In the genomic region with DNA sequence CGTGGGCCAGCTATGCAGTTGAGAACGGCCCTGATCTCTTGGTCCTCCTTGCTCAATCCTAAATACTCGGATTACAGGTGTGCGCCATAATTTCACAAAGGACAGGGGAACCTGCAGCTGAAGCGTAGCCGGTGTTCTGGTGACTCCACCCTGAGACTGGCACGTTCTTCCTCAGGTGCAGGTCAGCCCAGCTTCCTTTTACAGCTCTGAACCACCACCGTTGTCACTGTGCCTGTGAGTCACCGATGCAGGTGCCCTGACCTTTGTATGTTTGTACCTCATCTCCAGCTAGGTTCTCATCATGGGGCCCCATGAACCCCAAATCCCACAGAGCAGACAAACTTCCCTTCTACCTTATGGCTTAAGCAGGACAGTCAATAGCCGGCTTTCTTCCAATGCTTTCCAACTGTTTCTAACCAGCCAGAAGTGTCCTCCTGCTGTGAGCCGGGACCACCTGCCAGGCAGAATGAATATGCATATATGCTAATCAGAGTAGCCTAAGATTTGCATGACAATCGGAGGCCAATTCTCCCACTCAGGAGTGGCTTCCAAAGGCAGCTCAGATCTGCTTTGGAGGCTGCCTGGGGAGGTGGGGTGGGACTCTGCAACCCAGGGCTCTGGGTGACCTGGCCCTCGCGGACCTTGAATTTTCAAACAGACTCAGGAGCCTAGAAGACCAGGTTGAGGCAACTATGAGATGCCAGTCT, we compare ENCODE assay signal across 12 mouse cellular contexts. TPM values are rescaled to one million over a fixed set of nuclear protein-coding genes. Genes with fewer than 3 reads are reported as not detected.
DNase-seq lines count a peak whose midpoint lies in the region; ATAC-seq and TF ChIP-seq lines count a peak whose summit lies in the region.
"Had no signal": no experiment of that assay in that cellular context is flagged by ENCODE, and none has a peak within 500 bp of the region (broad histone marks: within the 10 kb centered on the region; RNA-seq: fewer than 3 reads in every experiment).

No protein-coding gene starts in this region.

- H3K27me3 ChIP-seq in E14TG2a.4 (ENCODE audit: insufficient read depth, low read length) = peaks cover 74% of the 10 kb centered on the region
- no peaks in the 10 kb centered on the region for H3K27me3 ChIP-seq in hindbrain, embryonic 14.5 days (ENCODE audit: control insufficient read depth, insufficient read depth, low read length)
- no peaks in the 10 kb centered on the region for H3K27me3 ChIP-seq in midbrain, embryonic 11.5 days (ENCODE audit: control insufficient read depth, insufficient read depth, low read length)
- H3K27me3 ChIP-seq in embryonic facial prominence, embryonic 10.5 days (replicated peaks; ENCODE audit: low read depth, poor library complexity, severe bottlenecking) = peaks cover 35% of the 10 kb centered on the region

- H3K27ac ChIP-seq in hindbrain, embryonic 14.5 days = 0 out of 2 replicates have a peak overlapping the region, but pooled peaks have one; percentile 46
- H3K27ac ChIP-seq in midbrain, embryonic 11.5 days (ENCODE audit: low read depth, low read length) = no peak overlapping the region
- H3K27ac ChIP-seq in embryonic facial prominence, embryonic 10.5 days (replicated peaks) = no peak overlapping the region
- H3K27ac ChIP-seq: limb, embryonic 12.5 days had no signal

- WGBS in hindbrain, embryonic 14.5 days = 26% methylated on average over 14 of the region's 14 CpGs
- 26% methylated on average over 14 of the region's 14 CpGs for WGBS in midbrain, embryonic 11.5 days
- WGBS in embryonic facial prominence, embryonic 10.5 days = 24% methylated on average over 14 of the region's 14 CpGs

- 0 out of 2 replicates have a peak overlapping the region, but pooled peaks have one; percentile 6 for H3K4me2 ChIP-seq in hindbrain, embryonic 14.5 days (replicated peaks)
- no peak overlapping the region for H3K4me2 ChIP-seq in midbrain, embryonic 11.5 days
- H3K4me2 ChIP-seq: limb, embryonic 12.5 days had no signal

- H3K9ac ChIP-seq in hindbrain, embryonic 14.5 days = no peak overlapping the region
- no peak overlapping the region for H3K9ac ChIP-seq in midbrain, embryonic 11.5 days (ENCODE audit: low read length)
- H3K9ac ChIP-seq: limb, embryonic 12.5 days had no signal

- TF ChIP-seq CTCF in E14TG2a.4 (conservative IDR thresholded peaks at IDR 0.05; ENCODE audit: low read length) = no peak

- peak; percentile 53; the same call in 1 of the 2 replicates for ATAC-seq in hindbrain, embryonic 14.5 days (ENCODE audit: low FRiP score)
- peak; percentile 66 for ATAC-seq in midbrain, embryonic 11.5 days (ENCODE audit: low FRiP score)

- peak overlapping the region; percentile 13; the same call in 1 of the 2 replicates for H3K4me3 ChIP-seq in E14TG2a.4 (replicated peaks; ENCODE audit: low read length)
- H3K4me3 ChIP-seq in hindbrain, embryonic 14.5 days (replicated peaks; ENCODE audit: low read length) = no peak overlapping the region
- no peak overlapping the region for H3K4me3 ChIP-seq in midbrain, embryonic 11.5 days (ENCODE audit: low read depth, low read length)
- no peak overlapping the region for H3K4me3 ChIP-seq in embryonic facial prominence, embryonic 10.5 days
- H3K4me3 ChIP-seq: erythroblast, embryonic 14.5 days; limb, embryonic 12.5 days had no signal

- H3K9me3 ChIP-seq in E14TG2a.4 (ENCODE audit: low read length) = peaks cover 11% of the 10 kb centered on the region
- no peaks in the 10 kb centered on the region for H3K9me3 ChIP-seq in hindbrain, embryonic 14.5 days (ENCODE audit: control insufficient read depth, low read length)
- no peaks in the 10 kb centered on the region; the same call in 1 of the 2 replicates for H3K9me3 ChIP-seq in midbrain, embryonic 11.5 days (ENCODE audit: control insufficient read depth, low read length)
- peaks cover 12% of the 10 kb centered on the region; the same call in 1 of the 2 replicates for H3K9me3 ChIP-seq in embryonic facial prominence, embryonic 10.5 days

- DNase-seq in ZHBTc4 (ENCODE audit: low read depth, low spot score) (peak; percentile 97), liver (no peak)
- peak; percentile 66 for DNase-seq in hindbrain, embryonic 14.5 days (ENCODE audit: low spot score)
- peak; percentile 91 for DNase-seq in midbrain, embryonic 11.5 days (ENCODE audit: low spot score, missing footprints)
- no peak for DNase-seq in embryonic facial prominence, embryonic 10.5 days (ENCODE audit: low spot score)
- no peak for DNase-seq in heart, adult 8-10 months (ENCODE audit: low spot score)
- DNase-seq: adrenal gland, postnatal 14 days; heart, adult 11 months; lung, postnatal 36 days had no signal

- peaks cover 41% of the 10 kb centered on the region for H3K4me1 ChIP-seq in E14TG2a.4 (replicated peaks; ENCODE audit: low read depth, low read length)
- H3K4me1 ChIP-seq in hindbrain, embryonic 14.5 days (replicated peaks; ENCODE audit: control insufficient read depth, insufficient read depth, low read length) = peaks cover 28% of the 10 kb centered on the region
- H3K4me1 ChIP-seq in midbrain, embryonic 11.5 days (ENCODE audit: control insufficient read depth, insufficient read depth, low read length) = peaks cover 19% of the 10 kb centered on the region
- H3K4me1 ChIP-seq in embryonic facial prominence, embryonic 10.5 days = peaks cover 28% of the 10 kb centered on the region

- H3K36me3 ChIP-seq in E14TG2a.4 (ENCODE audit: insufficient read depth, low read length) = no peaks in the 10 kb centered on the region
- H3K36me3 ChIP-seq in hindbrain, embryonic 14.5 days (replicated peaks; ENCODE audit: control insufficient read depth, insufficient read depth) = no peaks in the 10 kb centered on the region
- no peaks in the 10 kb centered on the region for H3K36me3 ChIP-seq in midbrain, embryonic 11.5 days (ENCODE audit: control insufficient read depth, insufficient read depth, low read length)
- H3K36me3 ChIP-seq in embryonic facial prominence, embryonic 10.5 days (replicated peaks) = no peaks in the 10 kb centered on the region
- H3K36me3 ChIP-seq: limb, embryonic 12.5 days had no signal

RNA-seq across cellular contexts. Expression of a gene that starts 47.5 kb away (rescaled TPM):
- polyA plus RNA-seq in hindbrain, embryonic 14.5 days (2014; fragmentation: Nextera tagmentation; extraction: Ambion mirVana) = 26.2 and 27.1 TPM in 2 replicates
- polyA plus RNA-seq in midbrain, embryonic 11.5 days (2014; fragmentation: Nextera tagmentation; extraction: Ambion mirVana) = 7.3 and 10.9 TPM in 2 replicates
- 16.2 and 17.7 TPM in 2 replicates for polyA plus RNA-seq in embryonic facial prominence, embryonic 10.5 days (2016; fragmentation: Nextera tagmentation; extraction: Ambion mirVana)
- 1 to 10 TPM; 2.5 to 4.3 (median 3.1) TPM for total RNA-seq in heart, adult 8-10 months (2022)

Comparison
In these comparisons a context has a peak if more than half of its experiments do, and no peak if none do; other contexts are left out.
1. DNase-seq: peak in ZHBTc4 (single experiment), hindbrain, embryonic 14.5 days (single experiment) and midbrain, embryonic 11.5 days (single experiment); none in embryonic facial prominence, embryonic 10.5 days (single experiment), liver (single experiment) and heart, adult 8-10 months (single experiment).